Comparison of ENCODE assay signal across 18 mouse cellular contexts in genomic region chr2:167233771-167234170, GRCm38 (mm10). TPM values are rescaled to one million over a fixed set of nuclear protein-coding genes. Genes with fewer than 3 reads are reported as not detected.
DNase-seq lines count a peak whose midpoint lies in the region; ATAC-seq and TF ChIP-seq lines count a peak whose summit lies in the region.
"Had no signal": no experiment of that assay in that cellular context is flagged by ENCODE, and none has a peak within 500 bp of the region (broad histone marks: within the 10 kb centered on the region; RNA-seq: fewer than 3 reads in every experiment).

No protein-coding gene starts in this region.

- no peaks in the 10 kb centered on the region for H3K36me3 ChIP-seq in kidney, embryonic 14.5 days (ENCODE audit: control insufficient read depth, insufficient read depth, low read length)
- H3K36me3 ChIP-seq in ES-E14 (ENCODE audit: control insufficient read depth, insufficient read depth, low read length, poor library complexity, severe bottlenecking): no peaks in the 10 kb centered on the region
- H3K36me3 ChIP-seq in limb, embryonic 10.5 days: no peaks in the 10 kb centered on the region
- H3K36me3 ChIP-seq: liver, embryonic 12.5 days had no signal

- peaks cover 21% of the 10 kb centered on the region for H3K4me1 ChIP-seq in kidney, embryonic 14.5 days (ENCODE audit: control insufficient read depth, insufficient read depth, low read length)
- H3K4me1 ChIP-seq in ES-E14 (ENCODE audit: control insufficient read depth in 2 of 2, insufficient read depth in 2 of 2, low read length in 2 of 2, poor library complexity in 1 of 2): peaks cover 0 to 13% of the 10 kb centered on the region in 2 experiments; a peak in 1 of 4 replicates
- H3K4me1 ChIP-seq in limb, embryonic 10.5 days: peaks cover 51% of the 10 kb centered on the region

- H3K9me3 ChIP-seq in kidney, embryonic 14.5 days (ENCODE audit: control insufficient read depth, low read length): no peaks in the 10 kb centered on the region
- H3K9me3 ChIP-seq in ES-E14 (ENCODE audit: control insufficient read depth, insufficient read depth, low read depth, low read length): no peaks in the 10 kb centered on the region
- H3K9me3 ChIP-seq in limb, embryonic 10.5 days (replicated peaks): no peaks in the 10 kb centered on the region
- H3K9me3 ChIP-seq: liver, embryonic 12.5 days had no signal

- in situ Hi-C loops in ES-E14 (cut with MboI; ENCODE audit: low sequenced_read_pairs in 2 of 2, unreplicated experiment in 2 of 2): no loop called here

- no peak for DNase-seq in kidney, adult 11 months
- DNase-seq in ES-E14 (ENCODE audit: low read depth, low spot score): no peak
- peak; percentile 29 for DNase-seq in embryo, embryonic 9.5 days (ENCODE audit: extremely low spot score)
- DNase-seq in limb, embryonic 10.5 days (ENCODE audit: low spot score): peak; percentile 52
- no peak for DNase-seq in adrenal gland, adult 18-20 months (ENCODE audit: low spot score in 2 of 2)
- no peak for DNase-seq in frontal cortex, postnatal 25 days (ENCODE audit: low spot score in 2 of 2)
- no peak for DNase-seq in layer of hippocampus, postnatal 10 days (ENCODE audit: low spot score in 2 of 2)
- DNase-seq: adrenal gland, adult 2 months; cerebellum, postnatal 25 days; heart, postnatal 36 days; kidney, adult 8-10 months; midbrain, embryonic 14.5 days; thymus, adult 18-20 months had no signal

- no peak overlapping the region for H3K27ac ChIP-seq in kidney, embryonic 14.5 days (ENCODE audit: low read depth, low read length)
- H3K27ac ChIP-seq in ES-E14 (ENCODE audit: insufficient read depth, low read depth, low read length, poor library complexity, severe bottlenecking): no peak overlapping the region
- peak overlapping the region; percentile 57 for H3K27ac ChIP-seq in limb, embryonic 10.5 days
- H3K27ac ChIP-seq: liver, embryonic 12.5 days had no signal

- peak overlapping the region; percentile 25; the same call in 1 of the 2 replicates for H3K4me2 ChIP-seq in kidney, embryonic 14.5 days (replicated peaks; ENCODE audit: low read depth, low read length)
- H3K4me2 ChIP-seq: liver, embryonic 12.5 days had no signal

- ATAC-seq in kidney, embryonic 14.5 days (ENCODE audit: low FRiP score, low TSS enrichment): no peak
- ATAC-seq: forebrain, embryonic 16.5 days; hindbrain, embryonic 16.5 days; liver, embryonic 12.5 days had no signal

- 20% methylated on average over 14 of the region's 14 CpGs for WGBS in kidney, embryonic 14.5 days
- 26% methylated on average over 14 of the region's 14 CpGs for WGBS in limb, embryonic 10.5 days

- H3K9ac ChIP-seq in kidney, embryonic 14.5 days (ENCODE audit: low read depth, low read length): no peak overlapping the region
- H3K9ac ChIP-seq in ES-E14 (ENCODE audit: insufficient read depth, low read depth, low read length, poor library complexity, severe bottlenecking): 0 out of 2 replicates have a peak overlapping the region, but pooled peaks have one; percentile 1
- H3K9ac ChIP-seq: liver, embryonic 12.5 days had no signal

- H3K27me3 ChIP-seq in kidney, embryonic 14.5 days (ENCODE audit: control insufficient read depth, insufficient read depth, low read length): peaks cover 5% of the 10 kb centered on the region; the same call in 1 of the 2 replicates
- 0 out of 2 replicates have a peak, but pooled peaks cover 4% of the 10 kb centered on the region for H3K27me3 ChIP-seq in limb, embryonic 10.5 days (ENCODE audit: low read depth, poor library complexity, severe bottlenecking)

- H3K4me3 ChIP-seq in kidney, embryonic 14.5 days (ENCODE audit: low read length): no peak overlapping the region
- H3K4me3 ChIP-seq in ES-E14 (ENCODE audit: insufficient read depth in 1 of 2, low read depth in 1 of 2, low read length in 2 of 2, poor library complexity in 1 of 2, severe bottlenecking in 1 of 2): peak overlapping the region in 1 of 2 experiments; percentile 16; a peak in 1 of 4 replicates
- peak overlapping the region; percentile 29; the same call in 1 of the 2 replicates for H3K4me3 ChIP-seq in limb, embryonic 10.5 days
- H3K4me3 ChIP-seq: liver, embryonic 12.5 days had no signal

TF ChIP-seq in ES-E14, 5 proteins besides CTCF, POLR2A, EP300 and RAD21:
- TF ChIP-seq ZNF384 (IDR thresholded peaks at IDR 0.05; ENCODE audit: low read depth, low read length): no peak
- TF ChIP-seq ZC3H11A (IDR thresholded peaks at IDR 0.05; ENCODE audit: borderline replicate concordance, low read depth, low read length): no peak
- TF ChIP-seq MAFK (IDR thresholded peaks at IDR 0.05; ENCODE audit: insufficient read depth, low read depth, low read length): no peak
- no peak for TF ChIP-seq HCFC1 (IDR thresholded peaks at IDR 0.05; ENCODE audit: borderline replicate concordance, insufficient read depth, low read length)
- no peak for TF ChIP-seq CHD2 (IDR thresholded peaks at IDR 0.05; ENCODE audit: low read depth, low read length)

RNA-seq across cellular contexts. Expression of gene Ptgis, which starts 6.6 kb away (rescaled TPM):
- polyA plus RNA-seq in kidney, embryonic 14.5 days (2014; fragmentation: Nextera tagmentation; extraction: Ambion mirVana): 15.5 and 18.0 TPM in 2 replicates
- total RNA-seq in ES-E14 (2012; rRNA removed): 16.1 and 23.8 TPM in 2 replicates
- polyA plus RNA-seq in limb, embryonic 10.5 days (2016; fragmentation: Nextera tagmentation; extraction: Ambion mirVana): 15.6 and 17.6 TPM in 2 replicates
- 10 to 100 TPM; 19.3 to 31.8 TPM for total RNA-seq in adrenal gland, adult 18-20 months (2021)
- 1 to 10 TPM; 2.3 to 2.8 TPM for total RNA-seq in layer of hippocampus, postnatal 10 days (2021)
- total RNA-seq: megakaryocyte progenitor cell, adult 5-6 weeks had no signal

RNA-seq across cellular contexts. Expression of gene Kcnb1, which starts 43.8 kb away (rescaled TPM):
- polyA plus RNA-seq in kidney, embryonic 14.5 days (2014; fragmentation: Nextera tagmentation; extraction: Ambion mirVana): 1.5 and 1.7 TPM in 2 replicates
- 1.3 and 4.0 TPM in 2 replicates for total RNA-seq in ES-E14 (2012; rRNA removed)
- 0.10 and 0.14 TPM in 2 replicates for polyA plus RNA-seq in limb, embryonic 10.5 days (2016; fragmentation: Nextera tagmentation; extraction: Ambion mirVana)
- 10 to 100 TPM; 17.6 to 46.0 TPM for total RNA-seq in adrenal gland, adult 18-20 months (2021)
- total RNA-seq in layer of hippocampus, postnatal 10 days (2021): 10 to 100 TPM; 57.1 to 59.2 TPM

Comparison
In these comparisons a context has a peak if more than half of its experiments do, and no peak if none do; other contexts are left out.
1. DNase-seq: peak in embryo, embryonic 9.5 days (single experiment) and limb, embryonic 10.5 days (single experiment); none in kidney, adult 11 months (single experiment), ES-E14 (single experiment), adrenal gland, adult 18-20 months (0 of 2), frontal cortex, postnatal 25 days (0 of 2) and layer of hippocampus, postnatal 10 days (0 of 2).